Mouse (Mus musculus): ENCODE measurements around the gene Pitpnm1.
A peak's percentile ranks its signal among the peaks of the same experiment; 100 is the strongest.
"Not testable (repeated sequence)": the region's sequence is repeated elsewhere in the genome, so short reads cannot be mapped to it uniquely, and the experiment has no call there.

Gene Pitpnm1

GRCm38 (mm10) chr19:4099837-4100717 lies at the start of gene Pitpnm1:
Gene Pitpnm1 (plus strand): TSS chr19:4099998.
- DNase-seq = peak; percentile 83

GRCm38 (mm10) chr19:4051016-4051415 lies 48.8 kb upstream of the Pitpnm1 start:
- DNase-seq = peak; percentile 33

DNA sequence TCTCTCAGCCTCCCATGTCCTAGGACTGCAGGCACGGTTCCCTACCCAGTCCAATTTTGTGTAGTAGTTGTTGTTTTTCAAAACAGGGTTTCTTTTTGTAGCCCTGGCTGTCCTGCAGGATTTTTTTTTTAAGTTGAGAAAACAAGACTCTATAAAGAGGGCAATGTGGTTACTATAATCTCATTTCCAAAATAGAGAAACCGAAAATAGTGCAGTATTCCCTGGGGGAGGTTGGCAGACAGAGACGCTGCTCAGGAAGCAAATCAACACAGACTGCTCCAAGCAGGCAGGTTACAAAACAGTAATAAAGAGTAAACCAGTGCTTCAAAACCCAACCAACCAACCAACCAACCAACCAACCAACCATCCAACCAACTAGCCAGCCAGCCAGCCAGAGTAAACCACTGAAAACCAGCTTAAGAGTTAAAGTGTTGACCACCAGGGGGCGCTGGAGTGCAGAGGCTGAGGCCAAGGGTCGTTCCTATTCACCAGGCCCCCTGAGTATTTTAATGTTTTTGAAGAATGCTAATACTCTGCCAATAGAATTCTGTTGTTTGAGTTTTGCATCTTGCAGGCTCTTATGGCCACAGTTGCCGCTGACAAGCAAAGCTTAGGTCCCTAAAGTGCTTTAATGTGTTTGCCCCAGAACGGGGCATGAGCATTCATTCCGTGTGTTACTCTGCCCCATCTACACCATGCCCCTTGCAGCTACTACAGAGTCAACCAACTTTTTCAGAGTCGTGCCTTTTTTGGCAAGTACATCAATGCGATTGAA lies 47.9 kb upstream of the Pitpnm1 start:
- DNase-seq = peak; percentile 41

DNA sequence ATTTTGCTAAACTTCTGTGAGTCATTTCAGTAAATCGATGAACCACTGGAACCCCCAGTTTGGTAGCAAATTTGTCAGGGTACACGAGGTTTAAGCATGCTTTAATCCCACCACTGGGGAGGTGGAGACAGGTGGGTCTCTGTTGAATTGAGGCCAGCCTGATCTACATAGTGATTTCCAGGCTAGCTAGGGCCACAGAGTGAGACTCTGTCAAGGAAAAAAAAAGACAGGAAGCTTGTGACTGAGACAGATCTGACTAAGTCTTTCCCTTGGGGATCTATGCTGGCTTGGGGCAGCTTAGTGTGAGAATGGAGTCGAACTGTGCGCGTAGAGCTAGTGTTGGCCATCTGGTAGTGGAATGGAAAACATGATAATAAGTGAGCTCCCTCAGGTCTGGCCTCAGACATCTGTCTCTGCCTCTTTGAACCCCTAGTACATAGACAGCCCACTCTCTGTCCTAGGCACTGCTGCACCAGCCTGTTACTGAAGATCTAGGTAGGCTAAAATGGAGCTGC lies 47.2 kb upstream of the Pitpnm1 start:
- DNase-seq = no peak

DNA sequence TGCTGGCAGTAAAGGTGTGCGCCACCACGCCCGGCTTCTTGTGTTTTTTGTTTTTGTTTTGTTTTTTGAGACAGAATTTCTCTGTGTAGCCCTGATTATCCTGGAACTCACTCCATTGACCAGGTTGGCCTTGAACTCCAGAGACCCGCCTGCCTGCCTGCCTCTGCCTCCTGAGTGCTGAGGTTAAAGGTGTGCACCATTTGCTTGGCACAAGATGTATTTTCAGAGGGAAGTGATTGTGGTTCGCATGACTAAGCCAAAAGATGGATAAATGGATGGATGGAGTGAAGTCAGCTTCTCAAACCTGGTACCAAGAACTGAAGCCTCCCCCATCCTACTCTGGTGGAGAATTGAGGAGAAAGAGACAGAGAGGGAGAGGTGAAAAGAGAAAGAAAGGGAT lies 45.2 kb upstream of the Pitpnm1 start:
- DNase-seq = no peak

- DNase-seq = peak; percentile 81
These were observed 44.4 kb upstream of the Pitpnm1 start for GRCm38 (mm10) chr19:4055216-4055946.

GRCm38 (mm10) chr19:4055947-4056693 lies 43.7 kb upstream of the Pitpnm1 start:
- no peak for DNase-seq

- DNase-seq = no peak
These were observed 43.1 kb upstream of the Pitpnm1 start for GRCm38 (mm10) chr19:4056727-4057126.

- no peak for DNase-seq
These were observed 42.4 kb upstream of the Pitpnm1 start for GRCm38 (mm10) chr19:4057389-4057788.

GRCm38 (mm10) chr19:4057962-4058361 lies 41.8 kb upstream of the Pitpnm1 start:
- DNase-seq = no peak

DNA sequence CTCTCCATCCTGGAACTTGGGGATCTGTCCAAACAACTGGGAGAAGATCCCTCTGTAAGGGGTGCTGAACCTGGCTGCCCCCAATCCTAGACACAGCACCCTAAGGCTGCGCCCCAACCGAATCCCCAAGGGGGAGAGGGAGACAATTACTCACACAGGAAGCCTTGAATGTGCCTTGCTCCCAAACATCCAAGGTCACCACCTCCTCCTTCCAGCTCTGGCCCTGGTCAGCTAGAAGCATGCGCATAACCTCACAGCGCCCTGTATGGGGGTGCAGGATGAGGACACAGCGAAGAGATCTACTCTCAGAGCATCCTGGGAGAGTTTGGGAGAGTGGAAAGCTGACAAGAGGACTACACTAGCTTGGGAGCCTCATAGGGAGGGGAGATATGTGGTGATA lies 41.2 kb upstream of the Pitpnm1 start:
- peak; percentile 9 for DNase-seq

GRCm38 (mm10) chr19:4059069-4059740 lies 40.6 kb upstream of the Pitpnm1 start, which contains the start of gene Gstp3:
Gene Gstp3 (minus strand): TSS chr19:4059569.
- peak; percentile 10 for DNase-seq

DNA sequence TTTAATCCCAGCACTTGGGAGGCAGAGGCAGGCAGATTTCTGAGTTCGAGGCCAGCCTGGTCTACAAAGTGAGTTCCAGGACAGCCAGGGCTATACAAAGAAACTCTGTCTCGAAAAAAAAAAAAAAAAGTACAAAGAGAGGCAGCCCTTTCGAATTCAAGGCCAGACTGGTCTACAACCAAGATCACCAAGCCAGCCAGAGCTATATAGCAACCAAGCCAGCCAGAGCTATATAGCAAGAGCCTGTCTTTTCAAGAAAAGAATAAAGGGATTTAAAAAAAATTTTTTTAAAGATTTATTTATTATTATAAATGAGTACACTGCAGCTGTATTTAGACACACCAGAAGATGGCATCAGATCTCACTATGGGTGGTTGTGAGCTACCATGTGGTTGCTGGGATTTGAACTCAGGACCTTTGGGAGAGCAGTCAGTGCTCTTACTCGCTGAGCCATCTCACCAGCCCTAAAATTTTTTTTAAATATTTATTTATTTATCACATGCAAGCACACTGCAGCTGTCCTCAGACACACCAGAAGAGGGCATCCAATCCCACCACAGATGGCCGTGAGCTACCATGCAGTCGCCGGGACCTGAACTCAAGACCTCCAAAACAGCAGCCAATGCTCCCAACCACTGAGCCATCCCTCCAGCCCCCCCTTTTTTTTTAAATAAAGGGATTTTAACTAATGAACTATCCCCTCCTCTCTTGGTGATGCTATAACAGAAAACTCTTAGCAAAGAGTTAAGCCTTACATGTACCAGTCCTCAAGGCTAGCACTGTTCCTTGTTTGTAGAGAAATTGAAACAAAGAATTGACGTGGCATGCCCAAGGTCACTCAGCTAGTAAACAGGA lies 39.5 kb upstream of the Pitpnm1 start:
- DNase-seq = peak; percentile 3

DNA sequence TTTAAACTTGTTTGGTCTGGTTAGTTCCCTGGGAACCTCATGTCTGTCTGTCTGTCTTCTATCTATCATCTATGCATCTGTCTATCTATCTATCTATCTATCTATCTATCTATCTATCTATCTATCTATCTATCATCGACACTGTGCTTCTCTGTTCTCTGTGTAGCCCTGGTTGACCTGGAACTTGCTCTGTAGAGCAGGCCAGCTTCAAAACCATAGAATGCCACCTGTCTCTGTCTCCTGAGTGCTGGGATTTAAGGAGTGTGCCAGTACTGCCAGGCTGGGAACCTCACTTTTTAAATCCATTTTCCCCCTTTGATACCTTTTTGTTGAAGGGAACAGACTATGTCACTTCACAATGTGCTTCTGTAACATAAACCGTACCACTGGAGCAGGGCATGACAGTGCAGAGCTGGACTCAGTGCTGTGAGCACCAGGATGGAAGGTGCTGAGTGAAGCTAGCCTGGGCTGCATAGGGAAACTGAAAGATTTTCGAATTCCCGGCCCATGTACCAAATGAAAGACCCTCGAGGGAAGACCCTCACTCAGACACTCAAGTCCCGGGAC lies 38.8 kb upstream of the Pitpnm1 start:
- DNase-seq = no peak

- not testable (repeated sequence) for DNase-seq
These were observed 36.4 kb upstream of the Pitpnm1 start for GRCm38 (mm10) chr19:4063357-4063756.

DNA sequence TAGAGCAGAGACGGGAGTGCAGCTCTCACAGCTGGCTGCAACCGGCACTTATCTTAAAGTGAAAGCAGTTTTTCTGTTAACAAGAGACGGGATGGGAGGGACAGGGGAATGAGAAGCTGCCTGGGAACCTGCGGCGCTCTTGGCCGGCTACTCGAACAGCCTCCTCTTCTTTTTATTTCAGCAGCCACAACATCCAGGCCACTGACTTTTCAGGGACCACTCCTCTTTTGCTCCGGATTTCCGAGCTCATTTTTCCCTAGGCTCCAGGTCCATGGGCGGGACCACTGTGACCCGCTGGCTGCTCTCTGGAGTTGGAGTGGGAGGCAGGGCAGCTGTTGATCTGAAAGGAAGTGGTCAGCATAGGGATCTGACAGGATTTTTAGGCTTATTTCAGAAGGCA lies 35.3 kb upstream of the Pitpnm1 start:
- not testable (repeated sequence) for DNase-seq

GRCm38 (mm10) chr19:4066280-4066679 lies 33.5 kb upstream of the Pitpnm1 start:
- DNase-seq = peak; percentile 2

DNA sequence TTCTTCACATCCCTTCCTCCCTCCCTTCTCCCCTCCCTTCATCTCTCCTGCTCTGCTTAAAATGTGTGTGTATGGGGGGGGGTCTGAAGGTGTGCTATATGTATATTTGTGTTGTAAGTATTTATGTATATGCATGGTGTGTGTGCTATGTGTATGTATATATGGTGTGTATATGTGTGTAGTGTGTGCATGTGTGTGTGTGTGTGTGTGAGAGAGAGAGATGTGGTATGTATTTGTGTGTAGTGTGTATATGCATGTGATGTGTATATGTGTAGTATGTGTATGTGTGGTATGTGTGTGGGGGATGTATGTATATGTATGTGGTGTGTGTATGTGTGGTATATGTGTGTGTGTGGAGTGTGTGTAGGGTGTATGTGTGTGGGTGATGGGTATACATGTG lies 32.9 kb upstream of the Pitpnm1 start:
- no peak for DNase-seq

DNA sequence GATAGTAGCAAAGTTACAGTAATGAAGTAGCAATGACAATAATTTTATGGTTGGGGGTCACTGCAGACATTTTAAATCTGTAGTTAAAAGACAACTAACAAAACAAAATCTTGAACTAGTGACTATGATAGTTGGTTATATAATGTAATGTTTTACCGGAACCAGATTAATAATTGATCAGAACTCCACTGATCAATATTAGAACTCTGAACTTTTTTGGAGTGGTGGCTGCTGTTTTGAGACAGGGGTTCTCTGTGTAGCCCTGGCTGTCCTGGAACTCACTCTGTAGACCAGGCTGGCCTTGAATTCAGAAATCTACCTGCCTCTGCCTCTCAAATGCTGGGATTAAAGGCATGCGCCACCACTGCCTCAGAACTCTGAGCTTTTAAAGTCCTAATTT lies 31.6 kb upstream of the Pitpnm1 start:
- DNase-seq = not testable (repeated sequence)

DNA sequence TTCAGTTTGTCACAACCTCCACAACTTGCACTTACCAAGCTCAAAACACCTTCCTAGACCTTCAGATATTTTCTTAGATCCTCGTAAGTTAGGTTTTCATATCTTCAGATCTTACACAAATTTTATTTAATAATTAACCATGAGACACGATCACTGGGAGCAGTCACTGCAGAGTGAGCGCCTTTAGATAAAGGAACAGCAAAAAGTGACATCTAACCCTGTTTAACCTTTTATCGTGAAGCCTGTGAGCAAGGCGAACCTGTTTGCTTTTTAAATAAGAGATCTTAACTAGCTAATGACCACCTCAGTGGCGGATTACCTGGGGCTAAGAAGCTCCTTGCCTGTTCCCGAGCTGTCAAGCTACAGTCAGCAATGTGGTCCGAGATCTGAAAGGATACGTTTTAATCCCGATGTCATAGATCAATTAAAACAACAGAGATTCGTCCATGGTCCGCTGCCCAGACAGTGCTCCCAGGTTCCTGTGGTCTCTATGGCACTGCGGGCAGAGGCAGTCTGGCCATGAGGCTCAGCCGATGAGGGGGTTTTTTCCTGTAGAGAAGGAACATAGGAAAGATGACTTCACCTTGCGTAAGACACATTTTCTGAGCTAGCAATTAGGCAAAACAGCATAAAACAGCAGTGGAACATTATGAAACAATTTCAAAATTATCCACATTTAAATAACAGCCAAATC lies 30.9 kb upstream of the Pitpnm1 start:
- DNase-seq = no peak

All from cerebellum, adult 11-12 months (tissue).